Mouse (Mus musculus) limb, embryonic 10.5 days (tissue): ENCODE measurements around the gene Dlg3. TPM values are rescaled to one million over a fixed set of nuclear protein-coding genes. Genes with fewer than 3 reads are reported as not detected.

ENCODE experiments used
- DNase-seq: peaks from one replicate; pipeline ENCODE4 v3.0.0-alpha.2; 2017; ENCODE audit warnings: low spot score
- H3K27ac ChIP-seq: fragments of 300-500 bp; sonication (generic); 2 replicates; pipeline ENCODE4 v1.5.1; 2016; ENCODE audit warnings: mild to moderate bottlenecking
- H3K27me3 ChIP-seq: fragments of 300-500 bp; sonication (generic); 2 replicates; pipeline ENCODE4 v1.6.1; 2016; ENCODE audit warnings: low read depth, mild to moderate bottlenecking; ENCODE audit not compliant: poor library complexity, severe bottlenecking
- H3K36me3 ChIP-seq: fragments of 300-500 bp; sonication (generic); 2 replicates; pipeline ENCODE4 v1.6.1; 2016; ENCODE audit warnings: mild to moderate bottlenecking, moderate library complexity
- H3K4me1 ChIP-seq: fragments of 300-500 bp; sonication (generic); 2 replicates; pipeline ENCODE4 v1.6.1; 2016
- H3K4me3 ChIP-seq: fragments of 300-500 bp; sonication (generic); 2 replicates; pipeline ENCODE4 v1.5.1; 2016; ENCODE audit warnings: mild to moderate bottlenecking, moderate library complexity
- H3K9me3 ChIP-seq: fragments of 300-500 bp; sonication (generic); replicated peaks from 2 replicates; pipeline ENCODE4 v1.6.1; 2016; ENCODE audit warnings: mild to moderate bottlenecking
- WGBS: fragments of 180-500 bp; shearing (Covaris S2); methylation state at CpG from one replicate; pipeline ENCODE4 v1.1.7; 2016; 5-methylcytosine and 5-hydroxymethylcytosine counted together
- polyA plus RNA-seq: library from polyadenylated mRNA; unstranded; fragments of >200 nt; fragmentation: Nextera tagmentation; extraction: Ambion mirVana; gene quantifications from 2 replicates; pipeline ENCODE4 v1.2.1, GENCODE M21; 2016

The Dlg3 gene
- polyA plus RNA-seq, 1 experiment from 2014 or later, result 17.4 TPM

DNA sequence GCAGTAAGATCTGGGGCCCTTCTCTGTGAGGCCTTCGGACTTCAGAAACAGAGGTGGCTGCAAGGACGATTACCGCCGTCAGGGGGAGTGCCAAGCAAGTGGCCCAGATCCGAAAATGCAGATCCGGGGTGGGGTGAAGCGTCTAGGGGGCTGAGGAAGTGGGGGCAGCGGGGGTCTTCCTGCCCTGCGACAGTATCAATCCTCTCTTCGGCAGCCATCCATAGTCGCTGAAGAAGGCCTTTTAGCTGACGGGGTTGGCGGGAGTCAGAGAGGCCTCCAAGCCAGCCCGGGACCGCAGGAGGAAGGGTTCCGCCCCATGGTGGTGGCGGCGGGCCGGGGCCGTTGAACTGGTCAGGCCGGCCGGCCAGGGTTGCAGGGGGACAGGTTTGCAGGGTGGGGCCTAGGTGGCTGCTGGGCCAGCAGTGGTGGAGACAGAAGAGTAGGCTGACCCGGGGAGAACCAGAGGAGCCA is 6.9 kb downstream of the Dlg3 start:
- Histone ChIP-seq H3K4me3 (peak overlapping the region; percentile 53), H3K27me3 (peaks cover 89% of the 10 kb centered on the region), H3K9me3 (no peaks in the 10 kb centered on the region), H3K4me1 (0 out of 2 replicates have a peak, but pooled peaks cover 9% of the 10 kb centered on the region), H3K27ac (peak overlapping the region; percentile 83), H3K36me3 (no peaks in the 10 kb centered on the region)
- 6% methylated on average over 22 of the region's 23 CpGs for whole genome bisulfite sequencing
- DNase-seq, result peak; percentile 69

- no peak for DNase-seq
- Histone ChIP-seq H3K9me3 (no peaks in the 10 kb centered on the region), H3K27ac (no peak overlapping the region), H3K36me3 (no peaks in the 10 kb centered on the region), H3K27me3 (peaks cover 88% of the 10 kb centered on the region), H3K4me1 (0 out of 2 replicates have a peak, but pooled peaks cover 15% of the 10 kb centered on the region), H3K4me3 (no peak overlapping the region)
- WGBS, result 89% methylated on average over 3 of the region's 3 CpGs
These were observed 7.9 kb downstream of the Dlg3 start for GRCm38 (mm10) chrX:100775405-100775804.

GRCm38 (mm10) chrX:100776494-100776893 is 9.0 kb downstream of the Dlg3 start:
- Histone ChIP-seq H3K36me3 (peaks cover 3% of the 10 kb centered on the region; the same call in 1 of the 2 replicates), H3K4me1 (peaks cover 15% of the 10 kb centered on the region; the same call in 1 of the 2 replicates), H3K9me3 (no peaks in the 10 kb centered on the region), H3K27ac (peak overlapping the region; percentile 95), H3K4me3 (peak overlapping the region; percentile 68), H3K27me3 (peaks cover 89% of the 10 kb centered on the region)
- 14% methylated on average over 9 of the region's 9 CpGs for WGBS
- DNase-seq, result peak; percentile 55

- H3K9me3 ChIP-seq, result no peaks in the 10 kb centered on the region
- peaks cover 17% of the 10 kb centered on the region for H3K4me1 ChIP-seq
- H3K4me3 ChIP-seq, result peak overlapping the region; percentile 68
- peaks cover 3% of the 10 kb centered on the region; the same call in 1 of the 2 replicates for H3K36me3 ChIP-seq
- WGBS, result 17% methylated on average over 35 of the region's 49 CpGs
- peak overlapping the region; percentile 95 for H3K27ac ChIP-seq
- peak; percentile 79 for DNase-seq
- H3K27me3 ChIP-seq, result peaks cover 84% of the 10 kb centered on the region
These were observed 9.6 kb downstream of the Dlg3 start for GRCm38 (mm10) chrX:100776985-100777654.

DNA sequence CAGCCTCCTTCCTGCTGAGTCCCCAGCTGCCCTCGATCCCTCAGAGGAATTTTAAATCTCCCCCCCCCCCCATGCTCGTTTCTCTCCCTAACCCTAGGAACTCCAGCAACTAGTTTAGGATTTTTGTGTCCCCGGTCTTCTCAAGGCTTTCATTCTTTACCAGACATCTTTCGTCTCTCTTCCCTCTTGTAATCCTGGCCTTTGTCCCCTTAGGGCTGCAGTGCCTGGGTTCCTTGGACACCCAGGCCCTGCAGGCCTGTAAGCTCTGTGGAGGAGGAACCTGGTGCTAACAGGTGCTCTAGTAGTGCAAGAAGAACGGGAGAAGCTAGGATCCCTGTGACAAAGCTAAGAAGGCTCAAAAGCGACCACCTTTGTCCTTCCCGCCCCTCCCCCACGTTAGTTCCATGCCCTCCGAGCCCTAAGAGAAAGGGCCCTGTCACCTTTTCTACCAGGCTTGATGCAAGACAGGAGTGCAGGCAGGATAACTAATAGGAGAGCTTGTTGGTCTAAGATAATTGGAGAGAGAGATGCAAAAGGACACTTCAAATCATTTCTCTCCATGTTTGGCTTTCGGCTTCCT is 10.2 kb downstream of the Dlg3 start:
- H3K4me1 ChIP-seq, result peaks cover 21% of the 10 kb centered on the region
- H3K4me3 ChIP-seq, result peak overlapping the region; percentile 68
- WGBS, result 13% methylated on average over 10 of the region's 10 CpGs
- H3K27ac ChIP-seq, result peak overlapping the region; percentile 95
- no peaks in the 10 kb centered on the region for H3K9me3 ChIP-seq
- H3K27me3 ChIP-seq, result peaks cover 81% of the 10 kb centered on the region
- DNase-seq, result no peak
- H3K36me3 ChIP-seq, result peaks cover 3% of the 10 kb centered on the region; the same call in 1 of the 2 replicates

DNA sequence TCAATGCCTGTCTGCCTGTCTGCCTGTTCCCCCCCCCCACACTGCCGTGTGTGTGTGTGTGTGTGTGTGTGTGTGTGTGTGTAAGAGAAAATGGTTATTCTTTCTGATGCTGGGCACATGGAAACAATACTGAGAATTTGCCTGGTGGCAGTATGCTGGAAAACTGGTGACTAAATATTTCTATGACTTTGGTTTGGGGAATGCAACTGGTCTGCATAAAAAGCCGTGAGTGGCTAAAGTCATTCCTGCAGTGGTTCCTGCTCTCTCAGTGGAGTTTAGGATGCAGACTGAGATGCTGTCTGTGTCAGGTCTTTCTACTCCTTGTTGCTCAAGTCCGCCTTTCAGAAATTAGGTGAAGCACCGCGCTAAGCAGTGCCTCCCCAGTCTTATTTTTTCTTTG is 10.9 kb downstream of the Dlg3 start:
- Histone ChIP-seq H3K9me3 (no peaks in the 10 kb centered on the region), H3K27me3 (peaks cover 82% of the 10 kb centered on the region), H3K4me3 (peak overlapping the region; percentile 68), H3K4me1 (peaks cover 21% of the 10 kb centered on the region), H3K36me3 (peaks cover 3% of the 10 kb centered on the region; the same call in 1 of the 2 replicates), H3K27ac (peak overlapping the region; percentile 95)
- DNase-seq, result no peak
- 29% methylated on average over 5 of the region's 5 CpGs for WGBS

DNA sequence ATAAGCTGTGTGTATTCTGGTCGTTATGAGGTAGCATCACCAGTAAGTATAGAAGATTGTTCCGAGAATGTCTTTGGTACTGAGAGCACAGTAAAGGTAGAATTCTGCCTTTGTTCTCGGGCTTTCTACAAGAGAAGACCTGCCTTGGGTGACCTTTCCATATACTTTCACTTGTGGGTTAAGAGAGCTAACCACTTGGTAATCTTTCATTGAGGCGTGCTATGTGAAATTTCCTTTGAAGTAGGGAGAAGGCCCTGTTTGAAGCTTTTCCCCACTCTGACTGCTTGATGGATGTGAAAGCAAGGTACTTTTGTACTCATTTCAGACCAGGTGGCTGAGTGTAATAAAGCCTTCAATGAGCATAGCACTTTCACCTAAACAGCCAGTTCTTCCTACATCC is 21.8 kb downstream of the Dlg3 start:
- peaks cover 19% of the 10 kb centered on the region for H3K36me3 ChIP-seq
- H3K9me3 ChIP-seq, result no peaks in the 10 kb centered on the region
- no peak overlapping the region for H3K4me3 ChIP-seq
- 69% methylated on average over 4 of the region's 4 CpGs for WGBS
- H3K27me3 ChIP-seq, result peaks cover 75% of the 10 kb centered on the region
- H3K27ac ChIP-seq, result no peak overlapping the region
- no peak for DNase-seq
- H3K4me1 ChIP-seq, result no peaks in the 10 kb centered on the region

DNA sequence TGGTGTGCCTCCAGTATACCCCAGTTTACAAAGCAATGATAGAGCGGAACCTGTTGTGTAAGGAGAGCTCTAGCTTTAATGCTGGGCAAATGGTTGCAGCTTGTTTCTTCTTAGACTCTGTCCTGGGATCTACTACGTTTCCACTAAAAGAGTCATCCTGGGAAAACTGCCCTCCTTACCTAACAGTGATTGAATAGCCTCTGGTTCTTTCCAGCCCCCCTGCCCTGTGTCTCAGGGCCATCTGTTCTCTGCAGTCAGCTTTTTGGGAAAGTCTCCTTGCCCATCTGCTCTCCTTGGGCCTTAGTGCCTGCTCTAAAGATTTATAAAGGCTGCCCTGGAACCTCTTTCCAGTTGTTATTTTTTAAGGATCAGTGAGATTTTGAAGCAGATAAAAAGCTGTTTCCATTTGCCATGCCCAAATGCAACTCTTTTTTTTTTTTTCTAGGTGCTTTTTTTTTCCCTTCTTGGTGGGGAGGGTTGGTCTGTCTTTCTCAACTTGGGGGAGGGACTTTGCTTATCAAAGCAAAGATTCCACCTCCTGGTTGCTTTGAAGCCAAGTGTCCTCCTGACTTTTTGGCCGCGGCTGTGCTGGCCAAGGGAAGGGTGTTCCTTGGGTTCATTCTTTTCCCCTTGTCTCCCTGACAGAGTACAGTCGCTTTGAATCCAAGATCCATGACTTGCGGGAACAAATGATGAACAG is 28.7 kb downstream of the Dlg3 start:
- WGBS, result 55% methylated on average over 6 of the region's 6 CpGs
- Histone ChIP-seq H3K27me3 (peaks cover 96% of the 10 kb centered on the region), H3K9me3 (no peaks in the 10 kb centered on the region), H3K4me3 (no peak overlapping the region), H3K27ac (no peak overlapping the region), H3K4me1 (no peaks in the 10 kb centered on the region), H3K36me3 (peaks cover 47% of the 10 kb centered on the region)
- no peak for DNase-seq

- no peak overlapping the region for H3K4me3 ChIP-seq
- H3K27ac ChIP-seq, result no peak overlapping the region
- no peaks in the 10 kb centered on the region for H3K4me1 ChIP-seq
- no peak for DNase-seq
- 85% methylated on average over 3 of the region's 3 CpGs for WGBS
- peaks cover 52% of the 10 kb centered on the region for H3K36me3 ChIP-seq
- H3K9me3 ChIP-seq, result no peaks in the 10 kb centered on the region
- peaks cover 96% of the 10 kb centered on the region for H3K27me3 ChIP-seq
These were observed 29.2 kb downstream of the Dlg3 start for GRCm38 (mm10) chrX:100796741-100797090.

- no peaks in the 10 kb centered on the region for H3K4me1 ChIP-seq
- peaks cover 55% of the 10 kb centered on the region for H3K36me3 ChIP-seq
- H3K4me3 ChIP-seq, result no peak overlapping the region
- H3K27me3 ChIP-seq, result peaks cover 96% of the 10 kb centered on the region
- 65% methylated on average over 4 of the region's 4 CpGs for WGBS
- no peak overlapping the region for H3K27ac ChIP-seq
- DNase-seq, result no peak
- no peaks in the 10 kb centered on the region for H3K9me3 ChIP-seq
These were observed 29.8 kb downstream of the Dlg3 start for GRCm38 (mm10) chrX:100797370-100797769.

- H3K36me3 ChIP-seq, result peaks cover 54% of the 10 kb centered on the region
- DNase-seq, result no peak
- WGBS, result 72% methylated on average over 7 of the region's 7 CpGs
These were observed 30.5 kb downstream of the Dlg3 start for GRCm38 (mm10) chrX:100797851-100798527.

GRCm38 (mm10) chrX:100800643-100801042 is 33.1 kb downstream of the Dlg3 start:
- DNase-seq, result no peak
- Histone ChIP-seq H3K4me3 (no peak overlapping the region), H3K36me3 (peaks cover 69% of the 10 kb centered on the region), H3K27ac (no peak overlapping the region), H3K27me3 (peaks cover 90% of the 10 kb centered on the region), H3K9me3 (no peaks in the 10 kb centered on the region), H3K4me1 (no peaks in the 10 kb centered on the region)
- 47% methylated on average over 2 of the region's 2 CpGs for WGBS

More at GRCm38 (mm10) chrX:100797851-100798527, 30.5 kb downstream of the Dlg3 start:
- no peaks in the 10 kb centered on the region for H3K4me1 ChIP-seq
- H3K27ac ChIP-seq, result no peak overlapping the region
- H3K4me3 ChIP-seq, result no peak overlapping the region
- peaks cover 92% of the 10 kb centered on the region for H3K27me3 ChIP-seq
- H3K9me3 ChIP-seq, result no peaks in the 10 kb centered on the region
